Mouse (Mus musculus): ENCODE measurements around the gene Fam189a2.

The Fam189a2 gene

DNA sequence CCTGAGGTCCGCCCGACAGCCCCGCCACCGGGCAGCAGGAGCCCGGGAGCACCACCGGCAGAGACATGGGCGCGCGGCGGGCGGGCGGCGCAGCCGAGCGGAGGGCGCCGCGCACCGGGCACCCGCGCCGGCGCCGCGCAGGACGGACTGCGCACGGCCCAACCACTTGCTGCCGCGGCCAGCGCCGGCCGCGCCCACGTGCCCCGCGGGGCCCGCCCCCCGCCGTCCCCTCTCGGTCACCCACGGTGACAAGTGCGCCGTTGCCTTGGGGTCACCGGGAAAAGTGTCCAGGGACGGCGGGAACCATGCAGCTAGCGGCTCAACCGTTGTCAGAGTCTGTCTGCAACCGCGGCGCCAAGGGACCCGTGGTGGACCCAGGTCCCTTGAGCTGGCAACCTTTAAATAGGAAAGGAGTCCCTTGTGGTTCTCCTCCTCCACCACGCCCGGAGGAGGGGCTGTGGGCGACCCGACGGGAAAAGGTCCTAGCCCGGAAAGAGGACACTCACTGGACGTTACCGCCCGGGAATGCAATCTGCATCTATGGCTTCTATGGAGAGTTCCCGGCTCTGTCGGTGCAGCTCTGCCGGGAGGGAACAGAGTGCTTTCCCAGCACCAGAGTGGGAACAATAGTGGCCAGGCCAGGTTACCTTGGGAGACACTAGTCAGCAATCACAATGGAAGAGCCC, at the start of gene Fam189a2:
Gene Fam189a2, minus strand, starts transcription at position 149 of the 686 bp plus-strand sequence.
- DNase-seq (ENCODE audit: low read depth, low spot score), result no peak

- no peak for DNase-seq (ENCODE audit: low read depth, low spot score)
Observed at GRCm38 (mm10) chr19:24077658-24078057, 46.8 kb upstream of the Fam189a2 start.

DNA sequence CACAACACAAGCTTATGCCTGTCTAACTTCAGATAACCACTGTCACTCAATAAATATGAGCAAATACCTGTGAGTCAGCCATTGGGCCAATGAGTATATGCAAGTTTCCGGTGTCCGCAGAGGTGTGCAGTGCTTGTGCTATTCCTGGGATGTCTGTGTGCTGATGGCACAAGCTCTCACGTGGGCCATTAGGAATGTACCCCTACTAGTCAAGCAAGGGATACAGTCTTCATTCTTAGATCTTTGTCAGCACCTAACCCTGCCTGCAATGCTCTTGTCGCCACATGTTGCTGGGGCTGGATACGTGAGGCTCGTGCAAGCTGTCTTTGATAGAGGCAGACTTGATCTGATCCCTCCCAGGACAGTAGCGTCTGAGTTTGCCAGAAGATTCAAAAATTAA, 45.7 kb upstream of the Fam189a2 start:
- DNase-seq (ENCODE audit: low read depth, low spot score), result no peak

GRCm38 (mm10) chr19:24075927-24076326, 45.1 kb upstream of the Fam189a2 start:
- DNase-seq (ENCODE audit: low read depth, low spot score), result no peak

DNA sequence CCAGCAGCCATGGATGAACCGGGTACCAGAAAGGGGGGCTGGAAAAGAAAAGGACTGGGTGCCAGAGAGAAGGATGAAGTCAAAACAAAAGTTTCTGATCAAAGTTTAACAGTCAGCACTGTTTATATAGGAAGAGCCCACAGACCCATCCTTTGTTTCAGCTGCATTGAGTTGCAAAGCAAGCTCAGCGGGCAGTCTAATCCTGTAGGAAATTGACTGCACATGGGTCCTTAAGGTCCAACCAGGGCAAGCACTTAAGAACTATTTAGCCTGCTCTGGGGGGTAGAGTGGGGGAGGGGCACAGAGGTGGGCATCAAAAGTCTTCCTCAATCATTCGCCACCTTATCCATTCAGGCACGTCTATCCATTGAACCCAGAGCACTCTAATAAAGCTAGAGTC, 42.3 kb upstream of the Fam189a2 start:
- no peak for DNase-seq (ENCODE audit: low read depth, low spot score)

DNA sequence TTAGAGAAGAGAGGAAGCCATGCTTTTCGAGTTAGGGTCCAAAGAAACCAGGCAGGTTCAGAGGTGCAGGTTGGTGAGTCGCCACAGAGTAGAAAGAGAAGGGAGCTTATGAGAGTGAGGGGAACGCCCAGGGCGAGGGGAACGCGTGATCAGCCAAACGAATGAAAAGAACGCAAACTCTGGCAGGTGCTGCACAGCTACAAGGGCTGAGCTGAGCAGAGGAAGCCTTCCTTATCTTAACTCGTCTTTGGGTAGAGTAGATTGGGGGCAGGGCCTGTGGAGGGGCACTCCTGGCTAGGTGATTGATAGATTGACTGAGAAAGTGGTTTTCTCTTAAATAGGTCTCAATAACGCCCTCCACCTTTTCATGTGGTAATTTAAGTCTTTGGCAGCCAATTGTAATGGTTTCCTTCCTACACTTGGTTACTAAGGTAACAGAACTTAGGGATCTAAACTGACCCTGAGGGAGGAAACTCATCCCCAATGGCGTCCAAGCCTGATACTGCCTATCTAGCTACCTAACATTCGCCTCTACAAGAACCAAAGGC, 33.6 kb upstream of the Fam189a2 start:
- no peak for DNase-seq (ENCODE audit: low read depth, low spot score)

GRCm38 (mm10) chr19:24063585-24063984, 32.8 kb upstream of the Fam189a2 start:
- no peak for DNase-seq (ENCODE audit: low read depth, low spot score)

DNA sequence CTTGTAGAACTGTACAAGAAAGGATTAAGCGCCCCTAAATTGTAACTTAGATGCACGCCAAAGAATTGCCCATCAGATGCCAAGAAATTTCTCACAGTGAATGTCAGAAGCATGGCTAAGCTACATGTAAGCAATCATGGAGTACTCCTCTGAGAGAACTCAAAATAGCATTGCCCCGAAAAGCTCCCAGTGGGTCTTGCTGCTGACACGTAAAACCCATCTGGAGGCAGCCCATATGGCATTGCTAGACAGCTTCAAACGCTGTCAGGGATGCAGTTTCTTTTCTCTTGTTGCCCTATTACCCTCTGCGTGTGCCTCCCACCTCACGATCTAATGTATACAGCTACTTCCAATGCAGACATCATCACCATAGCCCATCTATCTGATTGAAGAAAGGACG, 28.0 kb upstream of the Fam189a2 start:
- DNase-seq (ENCODE audit: low read depth, low spot score), result no peak

DNA sequence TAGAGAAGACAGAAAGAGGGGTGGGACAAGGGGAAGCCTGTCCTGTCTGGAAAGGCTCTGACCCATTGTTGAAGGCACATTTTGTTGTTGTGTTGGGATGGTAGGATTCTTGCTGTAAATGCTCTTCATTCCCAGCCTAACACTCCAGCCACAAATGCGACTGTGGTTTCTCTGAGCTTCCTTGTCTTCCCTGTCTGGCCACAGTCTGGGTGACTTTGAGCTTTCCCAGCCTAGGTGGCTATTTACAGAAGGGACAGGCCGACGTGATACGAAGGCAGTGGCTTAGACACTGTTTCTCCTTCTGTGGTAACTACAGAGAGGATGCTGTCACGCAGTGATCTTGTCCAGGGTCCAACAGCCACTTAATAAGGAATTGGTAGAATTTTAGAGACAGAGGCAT, 27.2 kb upstream of the Fam189a2 start:
- no peak for DNase-seq (ENCODE audit: low read depth, low spot score)

- no peak for DNase-seq (ENCODE audit: low read depth, low spot score)
Observed at GRCm38 (mm10) chr19:24056880-24057279, 26.1 kb upstream of the Fam189a2 start.

- DNase-seq (ENCODE audit: low read depth, low spot score), result no peak
Observed at GRCm38 (mm10) chr19:24054904-24055303, 24.1 kb upstream of the Fam189a2 start.

GRCm38 (mm10) chr19:24054265-24054664, 23.4 kb upstream of the Fam189a2 start:
- DNase-seq (ENCODE audit: low read depth, low spot score), result no peak

- no peak for DNase-seq (ENCODE audit: low read depth, low spot score)
Observed at GRCm38 (mm10) chr19:24050514-24050913, 19.7 kb upstream of the Fam189a2 start.

DNA sequence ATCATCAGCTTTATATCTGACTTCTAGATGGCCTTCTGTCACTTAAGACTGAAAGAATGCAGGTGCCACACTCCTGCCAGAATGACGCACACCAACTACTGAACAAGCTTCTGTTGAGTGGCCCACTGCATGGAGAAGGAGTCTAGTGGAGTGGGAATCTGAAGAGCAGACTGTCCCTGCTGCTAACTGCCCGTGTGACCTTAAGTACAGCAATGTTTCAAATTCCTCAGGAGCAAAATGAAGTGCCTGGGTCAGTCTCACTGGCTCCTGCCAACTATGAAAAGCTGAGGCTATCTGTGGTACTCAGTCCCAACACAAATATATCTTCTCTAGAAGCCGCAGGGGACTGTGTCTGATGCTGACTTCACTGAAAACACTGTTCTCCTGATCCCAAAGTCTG, 18.5 kb upstream of the Fam189a2 start:
- no peak for DNase-seq (ENCODE audit: low read depth, low spot score)

GRCm38 (mm10) chr19:24046395-24046993, 15.7 kb upstream of the Fam189a2 start:
- DNase-seq (ENCODE audit: low read depth, low spot score), result no peak

GRCm38 (mm10) chr19:24042387-24042786, 11.6 kb upstream of the Fam189a2 start:
- DNase-seq (ENCODE audit: low read depth, low spot score), result no peak

- DNase-seq (ENCODE audit: low read depth, low spot score), result no peak
Observed at GRCm38 (mm10) chr19:24039061-24039853, 8.4 kb upstream of the Fam189a2 start.

DNA sequence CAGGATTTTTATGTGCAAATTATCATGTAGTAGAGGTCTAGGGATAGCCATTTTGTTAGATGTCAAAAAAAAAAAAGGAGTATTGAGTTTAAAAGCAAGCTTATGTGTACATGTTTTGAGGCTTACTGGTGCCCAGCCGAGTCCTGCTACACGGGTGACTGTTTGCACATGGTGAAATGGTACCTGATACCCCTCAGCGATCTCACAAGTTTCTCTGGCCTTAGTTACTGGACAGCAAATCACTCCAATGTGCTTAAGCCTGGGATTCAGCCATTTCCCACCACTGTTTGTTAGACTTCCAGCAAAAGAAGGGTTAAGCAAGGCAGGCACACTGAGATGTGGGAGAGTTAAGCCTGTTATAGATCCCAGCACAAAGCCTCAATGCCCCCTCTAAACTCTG, 3.5 kb upstream of the Fam189a2 start:
- DNase-seq (ENCODE audit: low read depth, low spot score), result no peak

- no peak for DNase-seq (ENCODE audit: low read depth, low spot score)
Observed at GRCm38 (mm10) chr19:24032654-24033236, 1.9 kb upstream of the Fam189a2 start.

DNA sequence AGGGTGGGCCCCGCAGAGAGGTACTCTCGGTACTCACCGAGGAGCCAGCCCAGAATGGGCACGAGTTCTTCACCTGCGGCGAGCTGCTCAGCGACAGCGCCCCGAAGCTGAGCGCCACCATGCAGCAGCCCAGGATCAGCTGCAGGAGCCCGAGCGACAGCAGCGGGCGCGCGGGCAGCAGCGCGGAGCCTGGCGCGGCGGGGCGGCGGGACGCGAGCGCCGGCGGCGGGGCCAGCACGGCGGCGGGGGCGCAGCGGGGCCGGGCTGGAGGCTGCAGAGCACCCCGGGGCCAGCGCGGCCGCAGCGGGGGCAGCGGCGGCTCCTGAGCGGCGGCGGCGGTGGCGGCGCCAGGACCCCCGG, 328 bp downstream of the Fam189a2 start:
- no peak for DNase-seq (ENCODE audit: low read depth, low spot score)

- DNase-seq (ENCODE audit: low read depth, low spot score), result no peak
Observed at GRCm38 (mm10) chr19:24029616-24030510, 956 bp downstream of the Fam189a2 start.

Data from CD4-positive, CD25-positive, alpha-beta regulatory T cell, adult 2 months (primary cell).